Mouse (Mus musculus): ENCODE measurements at regions not wholly inside any gene's neighbourhood (a gene's known extent, or its start where the extent isn't known, plus 50 kb on each side); places are given as distances from the start of the nearest gene placed in this dataset.

DNA sequence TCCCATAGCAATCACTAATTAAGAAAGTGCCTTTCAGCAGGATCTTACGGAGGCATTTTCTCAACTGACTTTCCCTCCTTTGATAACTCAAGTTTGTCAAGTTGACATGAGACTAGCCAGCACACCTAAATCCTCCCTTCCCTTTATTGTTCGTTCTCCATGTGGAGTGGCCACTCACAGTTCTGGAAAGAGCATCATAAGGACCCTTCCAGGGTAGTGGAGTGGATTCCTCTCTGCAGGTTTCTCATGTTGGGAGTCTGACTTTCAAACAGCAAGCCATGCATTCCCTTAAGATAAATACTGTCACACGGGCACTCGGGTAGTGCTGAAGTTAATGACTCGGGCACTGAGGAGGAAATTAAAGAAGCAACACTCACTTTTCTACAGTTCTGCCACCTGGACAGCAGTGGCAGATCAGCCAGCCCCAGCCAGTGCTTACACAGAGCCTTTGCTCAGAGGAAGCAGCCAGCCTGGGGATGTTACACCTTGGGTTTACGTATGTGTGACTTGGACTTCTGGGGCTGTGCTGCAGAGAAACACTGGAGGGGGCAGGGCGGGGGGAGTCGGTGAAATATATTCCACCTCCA, 432.8 kb upstream of the Kazn start:
- Histone ChIP-seq H3K27me3 (no peaks in the 10 kb centered on the region), H3K9ac (no peak overlapping the region), H3K4me2 (peak overlapping the region; percentile 14), H3K9me3 (replicated peaks) (no peaks in the 10 kb centered on the region), H3K27ac (no peak overlapping the region), H3K4me1 (peaks cover 16% of the 10 kb centered on the region), H3K36me3 (no peaks in the 10 kb centered on the region), H3K4me3 (replicated peaks) (no peak overlapping the region)
- peak; percentile 88 for ATAC-seq (replicated peaks; ENCODE audit: low FRiP score)
- WGBS, result 35% methylated on average over 8 of the region's 8 CpGs

- no peak overlapping the region for H3K4me2 ChIP-seq
- 48% methylated on average over 4 of the region's 4 CpGs for WGBS
- no peak for ATAC-seq (replicated peaks; ENCODE audit: low FRiP score)
- H3K27me3 ChIP-seq, result no peaks in the 10 kb centered on the region
- no peaks in the 10 kb centered on the region for H3K4me1 ChIP-seq
- H3K9ac ChIP-seq, result no peak overlapping the region
- no peaks in the 10 kb centered on the region for H3K9me3 ChIP-seq (replicated peaks)
- no peak overlapping the region for H3K27ac ChIP-seq
- H3K4me3 ChIP-seq (replicated peaks), result no peak overlapping the region
- H3K36me3 ChIP-seq, result no peaks in the 10 kb centered on the region
Measured at GRCm38 (mm10) chr4:142664781-142665180, 425.6 kb upstream of the Kazn start.

GRCm38 (mm10) chr4:142658156-142658555, 419.0 kb upstream of the Kazn start:
- WGBS, result 65% methylated on average over 6 of the region's 6 CpGs
- Histone ChIP-seq H3K27ac (no peak overlapping the region), H3K9ac (no peak overlapping the region), H3K27me3 (no peaks in the 10 kb centered on the region), H3K4me1 (no peaks in the 10 kb centered on the region), H3K36me3 (no peaks in the 10 kb centered on the region), H3K4me3 (replicated peaks) (no peak overlapping the region), H3K4me2 (no peak overlapping the region), H3K9me3 (replicated peaks) (0 out of 2 replicates have a peak, but pooled peaks cover under 1% of the 10 kb centered on the region)
- no peak for ATAC-seq (replicated peaks; ENCODE audit: low FRiP score)

DNA sequence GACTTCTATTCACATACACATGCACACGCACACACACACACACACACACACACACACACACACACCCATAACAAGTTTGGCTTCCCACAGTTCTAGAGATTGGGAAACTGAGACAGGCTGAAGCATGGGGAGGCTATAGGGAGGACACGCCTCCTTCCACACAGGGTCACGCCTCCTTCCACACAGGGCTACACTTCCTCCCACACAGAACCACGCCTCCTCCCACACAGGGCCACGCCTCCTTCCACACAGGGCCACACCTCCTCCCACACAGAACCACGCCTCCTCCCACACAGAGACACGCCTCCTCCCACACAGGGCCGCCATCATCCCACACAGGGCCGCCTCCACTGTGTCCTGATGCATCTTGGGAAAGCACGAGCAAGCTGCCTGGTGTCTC, 401.9 kb upstream of the Kazn start:
- WGBS, result 88% methylated on average over 10 of the region's 10 CpGs
- 0 out of 2 replicates have a peak, but pooled peaks have one; percentile 30 for ATAC-seq (replicated peaks; ENCODE audit: low FRiP score)
- H3K9ac ChIP-seq, result no peak overlapping the region
- no peak overlapping the region for H3K4me2 ChIP-seq
- peaks cover 6% of the 10 kb centered on the region; the same call in 1 of the 2 replicates for H3K4me1 ChIP-seq
- no peak overlapping the region for H3K4me3 ChIP-seq (replicated peaks)
- no peaks in the 10 kb centered on the region for H3K27me3 ChIP-seq
- H3K27ac ChIP-seq, result no peak overlapping the region
- H3K9me3 ChIP-seq (replicated peaks), result no peaks in the 10 kb centered on the region
- H3K36me3 ChIP-seq, result no peaks in the 10 kb centered on the region

DNA sequence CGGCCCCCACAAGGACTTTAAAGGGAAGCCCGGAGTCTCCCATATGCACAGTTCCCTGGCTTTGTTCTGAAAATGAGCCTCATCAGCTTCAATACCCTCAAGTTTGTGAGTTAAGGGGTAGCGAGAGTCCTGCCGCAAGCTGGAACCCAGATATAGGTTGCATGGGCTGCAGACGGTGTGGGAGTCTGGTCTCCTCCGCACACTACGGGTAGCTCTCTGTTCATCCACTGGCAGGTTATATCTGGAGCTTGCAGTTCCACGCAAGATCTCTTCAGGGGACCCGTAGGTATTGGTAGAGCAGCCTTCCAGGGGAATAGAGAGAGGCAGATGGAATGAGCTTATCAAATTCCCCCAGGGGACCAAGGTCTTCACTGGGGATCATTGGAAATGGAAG, 400.1 kb upstream of the Kazn start:
- no peak for ATAC-seq (replicated peaks; ENCODE audit: low FRiP score)
- Histone ChIP-seq H3K4me2 (no peak overlapping the region), H3K9ac (no peak overlapping the region), H3K27me3 (no peaks in the 10 kb centered on the region), H3K4me1 (peaks cover 11% of the 10 kb centered on the region), H3K27ac (no peak overlapping the region), H3K9me3 (replicated peaks) (no peaks in the 10 kb centered on the region), H3K4me3 (replicated peaks) (no peak overlapping the region), H3K36me3 (no peaks in the 10 kb centered on the region)
- 68% methylated on average over 9 of the region's 9 CpGs for WGBS

GRCm38 (mm10) chr4:142638733-142639339, 399.6 kb upstream of the Kazn start:
- ATAC-seq (replicated peaks; ENCODE audit: low FRiP score), result no peak

DNA sequence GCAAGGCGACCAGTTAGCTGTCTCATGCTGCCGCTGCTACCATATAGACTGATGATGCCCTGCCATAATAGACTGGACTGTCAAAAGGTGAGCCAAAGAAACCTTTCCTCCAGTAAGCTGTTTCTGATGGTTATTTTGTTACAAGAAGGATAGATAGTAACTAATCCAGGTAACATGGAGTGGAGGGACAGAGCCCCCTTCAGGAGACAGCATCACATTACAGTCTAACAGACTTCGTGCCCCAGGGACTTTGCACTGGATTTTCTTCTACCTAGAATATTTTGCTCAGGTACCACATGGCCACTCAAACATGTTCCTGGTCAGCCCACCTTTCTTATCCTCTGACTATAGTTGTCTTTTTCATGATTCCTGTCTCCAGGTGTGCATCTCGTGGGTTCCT, 398.9 kb upstream of the Kazn start:
- Histone ChIP-seq H3K27ac (no peak overlapping the region), H3K9ac (no peak overlapping the region), H3K4me2 (no peak overlapping the region), H3K27me3 (no peaks in the 10 kb centered on the region), H3K4me3 (replicated peaks) (no peak overlapping the region), H3K4me1 (peaks cover 20% of the 10 kb centered on the region), H3K36me3 (no peaks in the 10 kb centered on the region), H3K9me3 (replicated peaks) (no peaks in the 10 kb centered on the region)
- no peak for ATAC-seq (replicated peaks; ENCODE audit: low FRiP score)
- 88% methylated on average over 4 of the region's 4 CpGs for WGBS

More at GRCm38 (mm10) chr4:142638733-142639339, 399.6 kb upstream of the Kazn start:
- Histone ChIP-seq H3K9ac (no peak overlapping the region), H3K4me3 (replicated peaks) (no peak overlapping the region), H3K9me3 (replicated peaks) (no peaks in the 10 kb centered on the region), H3K36me3 (no peaks in the 10 kb centered on the region), H3K4me2 (no peak overlapping the region), H3K4me1 (peaks cover 16% of the 10 kb centered on the region), H3K27ac (no peak overlapping the region), H3K27me3 (no peaks in the 10 kb centered on the region)
- 37% methylated on average over 13 of the region's 13 CpGs for WGBS

DNA sequence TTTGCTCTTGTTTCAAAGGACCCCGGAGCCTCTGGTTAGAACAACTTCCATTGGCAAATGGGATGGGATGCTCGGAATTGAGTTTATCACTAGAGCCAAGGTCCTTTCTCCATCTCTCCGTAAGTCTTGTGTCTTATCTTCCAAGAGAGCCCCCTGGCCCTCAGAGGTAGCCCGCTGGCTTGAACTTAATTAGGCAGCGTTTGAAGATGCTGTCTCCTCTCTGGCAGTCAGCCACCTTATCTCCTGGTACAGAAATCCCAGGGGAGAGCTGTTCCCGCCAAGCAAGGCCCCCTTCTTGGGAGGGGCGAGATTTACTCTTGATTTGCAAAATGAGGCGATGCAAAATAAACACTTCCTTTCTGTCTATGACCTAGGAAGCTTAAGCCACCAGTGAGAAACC, 395.2 kb upstream of the Kazn start:
- Histone ChIP-seq H3K4me3 (replicated peaks) (no peak overlapping the region), H3K4me1 (peaks cover 20% of the 10 kb centered on the region), H3K9me3 (replicated peaks) (no peaks in the 10 kb centered on the region), H3K27ac (no peak overlapping the region), H3K9ac (no peak overlapping the region), H3K27me3 (no peaks in the 10 kb centered on the region), H3K36me3 (no peaks in the 10 kb centered on the region), H3K4me2 (no peak overlapping the region)
- no peak for ATAC-seq (replicated peaks; ENCODE audit: low FRiP score)
- WGBS, result 62% methylated on average over 8 of the region's 8 CpGs

- Histone ChIP-seq H3K36me3 (no peaks in the 10 kb centered on the region), H3K27me3 (no peaks in the 10 kb centered on the region), H3K9me3 (replicated peaks) (no peaks in the 10 kb centered on the region), H3K27ac (no peak overlapping the region), H3K4me1 (peaks cover 16% of the 10 kb centered on the region), H3K4me3 (replicated peaks) (no peak overlapping the region), H3K9ac (no peak overlapping the region), H3K4me2 (no peak overlapping the region)
- 64% methylated on average over 13 of the region's 13 CpGs for WGBS
- ATAC-seq (replicated peaks; ENCODE audit: low FRiP score), result no peak
Measured at GRCm38 (mm10) chr4:142633667-142634350, 394.6 kb upstream of the Kazn start.

DNA sequence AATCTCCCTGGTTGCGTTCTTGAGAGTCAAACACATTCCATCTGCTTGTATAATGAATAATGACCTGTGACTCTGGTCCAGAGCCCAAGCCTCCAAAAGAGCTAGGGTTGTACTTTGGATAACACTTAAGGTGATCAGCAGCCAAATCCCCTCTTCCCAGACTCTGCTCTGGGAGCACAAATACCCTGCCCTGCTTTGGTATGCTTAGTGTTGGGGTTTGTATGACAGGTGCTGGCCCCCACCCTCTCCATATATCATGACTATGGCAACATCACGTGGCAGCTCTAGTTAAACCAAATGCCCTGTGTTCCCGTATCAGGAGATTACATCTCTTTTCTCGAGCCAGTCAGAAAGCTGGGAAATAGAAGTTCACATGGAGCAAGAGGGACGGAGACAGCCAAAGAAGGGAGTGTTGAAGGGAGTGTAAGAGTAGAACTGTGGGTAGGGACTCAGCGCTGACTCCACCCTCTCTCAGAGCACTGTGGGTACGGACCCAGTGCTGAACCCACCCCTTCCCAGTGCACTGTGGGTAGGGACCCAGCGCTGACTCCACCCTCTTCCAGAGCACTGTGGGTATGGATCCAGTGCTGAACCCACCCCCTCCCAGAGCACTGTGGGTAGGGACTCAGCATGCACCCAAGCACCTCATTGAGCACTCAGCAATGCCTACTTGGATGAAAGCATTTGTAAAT, 387.4 kb upstream of the Kazn start:
- H3K4me1 ChIP-seq, result peaks cover 12% of the 10 kb centered on the region; the same call in 1 of the 2 replicates
- H3K4me2 ChIP-seq, result no peak overlapping the region
- ATAC-seq (replicated peaks; ENCODE audit: low FRiP score), result 0 out of 2 replicates have a peak, but pooled peaks have one; percentile 41
- no peak overlapping the region for H3K9ac ChIP-seq
- H3K27ac ChIP-seq, result no peak overlapping the region
- 63% methylated on average over 8 of the region's 8 CpGs for WGBS
- no peaks in the 10 kb centered on the region for H3K36me3 ChIP-seq
- no peaks in the 10 kb centered on the region for H3K9me3 ChIP-seq (replicated peaks)
- no peaks in the 10 kb centered on the region for H3K27me3 ChIP-seq
- H3K4me3 ChIP-seq (replicated peaks), result no peak overlapping the region

GRCm38 (mm10) chr4:142625456-142625855, 386.3 kb upstream of the Kazn start:
- no peak overlapping the region for H3K4me2 ChIP-seq
- no peaks in the 10 kb centered on the region for H3K36me3 ChIP-seq
- H3K4me1 ChIP-seq, result peaks cover 12% of the 10 kb centered on the region; the same call in 1 of the 2 replicates
- no peak overlapping the region for H3K9ac ChIP-seq
- ATAC-seq (replicated peaks; ENCODE audit: low FRiP score), result no peak
- no peaks in the 10 kb centered on the region for H3K9me3 ChIP-seq (replicated peaks)
- H3K4me3 ChIP-seq (replicated peaks), result no peak overlapping the region
- WGBS, result 69% methylated on average over 3 of the region's 3 CpGs
- H3K27me3 ChIP-seq, result no peaks in the 10 kb centered on the region
- no peak overlapping the region for H3K27ac ChIP-seq

Measured in kidney, embryonic 15.5 days (tissue).